Mouse (Mus musculus) erythroblast, embryonic 14.5 days (primary cell): ENCODE data around the gene Smarcc1.
"Not testable (repeated sequence)": the region's sequence is repeated elsewhere in the genome, so short reads cannot be mapped to it uniquely, and the experiment has no call there.

Source experiments
- GATA1 ChIP-seq: IDR thresholded peaks from 2 replicates; pipeline ENCODE4 v1.6.1; 2012; ENCODE audit warnings: low read length, inconsistent platforms, mixed read lengths
- TAL1 ChIP-seq: IDR thresholded peaks from 3 replicates; pipeline ENCODE4 v1.6.1; 2012; ENCODE audit warnings: low read length, inconsistent platforms, mixed read lengths

DNA sequence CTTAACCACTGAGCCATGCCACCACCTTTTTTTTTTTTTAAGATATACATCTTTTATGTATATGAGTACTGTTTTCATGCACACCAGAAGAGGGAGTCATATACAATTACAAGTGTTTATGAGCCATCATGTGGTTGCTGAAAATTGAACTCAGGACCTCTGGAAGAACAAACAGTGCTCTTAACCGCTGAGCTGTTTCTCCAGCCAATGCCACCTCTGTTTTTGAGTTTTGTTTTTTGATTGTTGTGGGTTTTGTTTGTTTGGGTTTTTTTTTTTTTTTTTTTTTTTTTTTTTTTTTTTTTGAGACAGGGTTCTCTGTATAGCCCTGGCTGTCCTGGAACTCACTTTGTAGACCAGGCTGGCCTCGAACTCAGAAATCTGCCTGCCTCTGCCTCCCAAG lies 43.0 kb downstream of the Smarcc1 start:
- not testable (repeated sequence) for TF ChIP-seq GATA1, TAL1
